Mouse (Mus musculus) cerebellum, postnatal 36 days (tissue): ENCODE data around the gene Zfhx3.

ENCODE experiments used
- DNase-seq, 2 experiments: peaks; one replicate each; pipeline ENCODE4 v3.0.0; 2021 to 2022; ENCODE audit warnings: mixed read lengths in 2 of 2

The Zfhx3 gene

GRCm38 (mm10) chr8:108956416-108956815 is 1014.0 kb downstream of the Zfhx3 start:
- no peak for DNase-seq

GRCm38 (mm10) chr8:108962516-108962915 is 1020.1 kb downstream of the Zfhx3 start:
- no peak for DNase-seq

GRCm38 (mm10) chr8:108963181-108963580 is 1020.7 kb downstream of the Zfhx3 start:
- DNase-seq = no peak

GRCm38 (mm10) chr8:108966041-108966440 is 1023.6 kb downstream of the Zfhx3 start:
- no peak for DNase-seq

GRCm38 (mm10) chr8:108973639-108974325 is 1031.3 kb downstream of the Zfhx3 start:
- DNase-seq = no peak

GRCm38 (mm10) chr8:108977693-108978361 is 1035.4 kb downstream of the Zfhx3 start:
- no peak for DNase-seq

- no peak for DNase-seq
Observed at GRCm38 (mm10) chr8:108978362-108978750, 1035.9 kb downstream of the Zfhx3 start.

GRCm38 (mm10) chr8:108984904-108985303 is 1042.5 kb downstream of the Zfhx3 start:
- DNase-seq = no peak

- DNase-seq = no peak
Observed at GRCm38 (mm10) chr8:108989841-108990240, 1047.4 kb downstream of the Zfhx3 start.

- no peak for DNase-seq
Observed at GRCm38 (mm10) chr8:108990537-108990936, 1048.1 kb downstream of the Zfhx3 start.

GRCm38 (mm10) chr8:108991395-108991794 is 1049.0 kb downstream of the Zfhx3 start:
- DNase-seq = no peak

- no peak for DNase-seq
Observed at GRCm38 (mm10) chr8:108993718-108994117, 1051.3 kb downstream of the Zfhx3 start.

GRCm38 (mm10) chr8:108994187-108994586 is 1051.7 kb downstream of the Zfhx3 start:
- no peak for DNase-seq

GRCm38 (mm10) chr8:108994880-108995279 is 1052.4 kb downstream of the Zfhx3 start:
- no peak for DNase-seq

GRCm38 (mm10) chr8:108997334-108997733 is 1054.9 kb downstream of the Zfhx3 start:
- DNase-seq = no peak

- DNase-seq = no peak
Observed at GRCm38 (mm10) chr8:108999297-109000249, 1057.1 kb downstream of the Zfhx3 start.

GRCm38 (mm10) chr8:109001031-109001430 is 1058.6 kb downstream of the Zfhx3 start:
- DNase-seq = no peak

- no peak for DNase-seq
Observed at GRCm38 (mm10) chr8:109001923-109002322, 1059.5 kb downstream of the Zfhx3 start.

GRCm38 (mm10) chr8:109006986-109007385 is 1064.5 kb downstream of the Zfhx3 start:
- no peak for DNase-seq
